Mouse (Mus musculus) kidney, embryonic 15.5 days (tissue): ENCODE measurements around the gene Ildr2. TPM values are rescaled to one million over a fixed set of nuclear protein-coding genes. Genes with fewer than 3 reads are reported as not detected.
A peak's percentile ranks its signal among the peaks of the same experiment; 100 is the strongest.

Source experiments
- ATAC-seq: fragments of 200-750 bp; cut with Nextera tagmentation; replicated peaks from 2 replicates; pipeline ENCODE4 v1.8.0; 2017; ENCODE audit warnings: moderate TSS enrichment; ENCODE audit not compliant: low FRiP score
- H3K27ac ChIP-seq: fragments of 300-500 bp; sonication (generic); 2 replicates; pipeline ENCODE4 v1.5.1; 2015; ENCODE audit warnings: mild to moderate bottlenecking, inconsistent platforms
- H3K27me3 ChIP-seq: fragments of 300-500 bp; sonication (generic); 2 replicates; pipeline ENCODE4 v1.6.1; 2015; ENCODE audit warnings: inconsistent platforms
- H3K36me3 ChIP-seq: fragments of 300-500 bp; sonication (generic); 2 replicates; pipeline ENCODE4 v1.6.1; 2015; ENCODE audit warnings: inconsistent platforms
- H3K4me1 ChIP-seq: fragments of 300-500 bp; sonication (generic); 2 replicates; pipeline ENCODE4 v1.6.1; 2015; ENCODE audit warnings: inconsistent platforms
- H3K4me2 ChIP-seq: fragments of 300-500 bp; sonication (generic); 2 replicates; pipeline ENCODE4 v1.6.1; 2015; ENCODE audit warnings: moderate library complexity, mild to moderate bottlenecking, inconsistent platforms
- H3K4me3 ChIP-seq: fragments of 300-500 bp; sonication (generic); replicated peaks from 2 replicates; pipeline ENCODE4 v1.5.1; 2015; ENCODE audit warnings: mild to moderate bottlenecking, inconsistent platforms
- H3K9ac ChIP-seq: fragments of 300-500 bp; sonication (generic); 2 replicates; pipeline ENCODE4 v1.6.1; 2015; ENCODE audit warnings: mild to moderate bottlenecking, inconsistent platforms
- H3K9me3 ChIP-seq: fragments of 300-500 bp; sonication (generic); replicated peaks from 2 replicates; pipeline ENCODE4 v1.6.1; 2016; ENCODE audit warnings: inconsistent platforms
- WGBS: fragments of 180-500 bp; shearing (Covaris S2); methylation state at CpG from one replicate; pipeline ENCODE4 v1.1.7; 2015; ENCODE audit warnings: mixed read lengths; 5-methylcytosine and 5-hydroxymethylcytosine counted together
- polyA plus RNA-seq: library from polyadenylated mRNA; unstranded; fragments of >200 nt; fragmentation: Nextera tagmentation; extraction: Ambion mirVana; gene quantifications from 2 replicates; pipeline ENCODE4 v1.2.1, GENCODE M21; 2015

Ildr2 gene
- polyA plus RNA-seq, 1 experiment from 2014 or later: 1.7 TPM

- H3K36me3 ChIP-seq: no peaks in the 10 kb centered on the region
- H3K4me3 ChIP-seq: peak overlapping the region; percentile 54
- H3K27ac ChIP-seq: no peak overlapping the region
- under 1% methylated on average over 80 of the region's 94 CpGs for WGBS
- ATAC-seq: peak; percentile 76
- peak overlapping the region; percentile 35 for H3K9ac ChIP-seq
- H3K4me1 ChIP-seq: peaks cover 14% of the 10 kb centered on the region
- H3K4me2 ChIP-seq: peak overlapping the region; percentile 95
- no peaks in the 10 kb centered on the region for H3K9me3 ChIP-seq
- peaks cover 48% of the 10 kb centered on the region for H3K27me3 ChIP-seq
Observed at GRCm38 (mm10) chr1:166308851-166309715, 55.1 kb downstream of the Ildr2 start.

GRCm38 (mm10) chr1:166311151-166311550, 57.2 kb downstream of the Ildr2 start:
- Histone ChIP-seq H3K9ac (no peak overlapping the region), H3K27me3 (peaks cover 48% of the 10 kb centered on the region), H3K4me2 (no peak overlapping the region), H3K4me3 (no peak overlapping the region), H3K9me3 (no peaks in the 10 kb centered on the region), H3K36me3 (no peaks in the 10 kb centered on the region), H3K27ac (no peak overlapping the region), H3K4me1 (peaks cover 14% of the 10 kb centered on the region)
- 71% methylated on average over 5 of the region's 5 CpGs for WGBS
- no peak for ATAC-seq

- Histone ChIP-seq H3K4me3 (no peak overlapping the region), H3K27ac (no peak overlapping the region), H3K27me3 (peaks cover 31% of the 10 kb centered on the region), H3K36me3 (no peaks in the 10 kb centered on the region), H3K4me1 (peaks cover 11% of the 10 kb centered on the region), H3K9me3 (no peaks in the 10 kb centered on the region), H3K9ac (no peak overlapping the region), H3K4me2 (no peak overlapping the region)
- WGBS: 63% methylated on average over 1 of the region's 1 CpGs
- ATAC-seq: no peak
Observed at GRCm38 (mm10) chr1:166313637-166314036, 59.7 kb downstream of the Ildr2 start.

- Histone ChIP-seq H3K9me3 (no peaks in the 10 kb centered on the region), H3K9ac (no peak overlapping the region), H3K27me3 (peaks cover 10% of the 10 kb centered on the region), H3K36me3 (no peaks in the 10 kb centered on the region), H3K4me3 (no peak overlapping the region), H3K4me2 (no peak overlapping the region), H3K4me1 (no peaks in the 10 kb centered on the region), H3K27ac (no peak overlapping the region)
- WGBS: 87% methylated on average over 4 of the region's 4 CpGs
- no peak for ATAC-seq
Observed at GRCm38 (mm10) chr1:166315706-166316105, 61.8 kb downstream of the Ildr2 start.

- Histone ChIP-seq H3K27me3 (0 out of 2 replicates have a peak, but pooled peaks cover 5% of the 10 kb centered on the region), H3K36me3 (no peaks in the 10 kb centered on the region), H3K4me2 (no peak overlapping the region), H3K9ac (no peak overlapping the region), H3K27ac (no peak overlapping the region), H3K9me3 (no peaks in the 10 kb centered on the region), H3K4me1 (no peaks in the 10 kb centered on the region), H3K4me3 (no peak overlapping the region)
- peak; percentile 40; the same call in 1 of the 2 replicates for ATAC-seq
- WGBS: 11% methylated on average over 4 of the region's 4 CpGs
Observed at GRCm38 (mm10) chr1:166319132-166319698, 65.3 kb downstream of the Ildr2 start.

- H3K27me3 ChIP-seq: no peaks in the 10 kb centered on the region
- H3K9me3 ChIP-seq: no peaks in the 10 kb centered on the region
- no peaks in the 10 kb centered on the region for H3K4me1 ChIP-seq
- 70% methylated on average over 3 of the region's 3 CpGs for WGBS
- H3K4me3 ChIP-seq: no peak overlapping the region
- no peak for ATAC-seq
- H3K4me2 ChIP-seq: no peak overlapping the region
- no peak overlapping the region for H3K27ac ChIP-seq
- H3K9ac ChIP-seq: no peak overlapping the region
- no peaks in the 10 kb centered on the region for H3K36me3 ChIP-seq
Observed at GRCm38 (mm10) chr1:166326421-166326820, 72.5 kb downstream of the Ildr2 start.

GRCm38 (mm10) chr1:166330752-166331151, 76.8 kb downstream of the Ildr2 start:
- no peak overlapping the region for H3K4me3 ChIP-seq
- no peaks in the 10 kb centered on the region for H3K4me1 ChIP-seq
- H3K9ac ChIP-seq: no peak overlapping the region
- no peak for ATAC-seq
- WGBS: 48% methylated on average over 3 of the region's 3 CpGs
- H3K36me3 ChIP-seq: no peaks in the 10 kb centered on the region
- no peak overlapping the region for H3K27ac ChIP-seq
- H3K4me2 ChIP-seq: no peak overlapping the region
- no peaks in the 10 kb centered on the region for H3K27me3 ChIP-seq
- no peaks in the 10 kb centered on the region for H3K9me3 ChIP-seq

- H3K9ac ChIP-seq: no peak overlapping the region
- H3K27ac ChIP-seq: no peak overlapping the region
- H3K4me3 ChIP-seq: no peak overlapping the region
- H3K27me3 ChIP-seq: no peaks in the 10 kb centered on the region
- no peaks in the 10 kb centered on the region for H3K4me1 ChIP-seq
- 86% methylated on average over 6 of the region's 6 CpGs for WGBS
- no peaks in the 10 kb centered on the region for H3K9me3 ChIP-seq
- no peak overlapping the region for H3K4me2 ChIP-seq
- no peaks in the 10 kb centered on the region for H3K36me3 ChIP-seq
- no peak for ATAC-seq
Observed at GRCm38 (mm10) chr1:166339110-166339509, 85.2 kb downstream of the Ildr2 start.

GRCm38 (mm10) chr1:166342060-166342459, 88.1 kb downstream of the Ildr2 start:
- Histone ChIP-seq H3K9ac (no peak overlapping the region), H3K27me3 (no peaks in the 10 kb centered on the region), H3K27ac (no peak overlapping the region), H3K4me1 (no peaks in the 10 kb centered on the region), H3K4me3 (no peak overlapping the region), H3K36me3 (no peaks in the 10 kb centered on the region), H3K9me3 (no peaks in the 10 kb centered on the region), H3K4me2 (no peak overlapping the region)
- WGBS: 63% methylated on average over 2 of the region's 2 CpGs
- no peak for ATAC-seq

GRCm38 (mm10) chr1:166342539-166342938, 88.6 kb downstream of the Ildr2 start:
- no peaks in the 10 kb centered on the region for H3K9me3 ChIP-seq

GRCm38 (mm10) chr1:166343586-166343985, 89.6 kb downstream of the Ildr2 start:
- no peak for ATAC-seq
- Histone ChIP-seq H3K9me3 (no peaks in the 10 kb centered on the region), H3K4me3 (no peak overlapping the region), H3K27me3 (no peaks in the 10 kb centered on the region), H3K4me2 (no peak overlapping the region), H3K9ac (no peak overlapping the region), H3K4me1 (no peaks in the 10 kb centered on the region), H3K27ac (no peak overlapping the region), H3K36me3 (no peaks in the 10 kb centered on the region)
- 71% methylated on average over 5 of the region's 5 CpGs for WGBS

More at GRCm38 (mm10) chr1:166342539-166342938, 88.6 kb downstream of the Ildr2 start:
- H3K9ac ChIP-seq: no peak overlapping the region
- ATAC-seq: no peak
- H3K36me3 ChIP-seq: no peaks in the 10 kb centered on the region
- H3K27me3 ChIP-seq: no peaks in the 10 kb centered on the region
- H3K4me2 ChIP-seq: no peak overlapping the region
- H3K4me3 ChIP-seq: no peak overlapping the region
- H3K27ac ChIP-seq: no peak overlapping the region
- 81% methylated on average over 1 of the region's 1 CpGs for WGBS
- H3K4me1 ChIP-seq: no peaks in the 10 kb centered on the region

- no peak overlapping the region for H3K27ac ChIP-seq
- H3K4me2 ChIP-seq: no peak overlapping the region
- H3K9ac ChIP-seq: no peak overlapping the region
- no peaks in the 10 kb centered on the region for H3K4me1 ChIP-seq
- H3K9me3 ChIP-seq: no peaks in the 10 kb centered on the region
- H3K36me3 ChIP-seq: no peaks in the 10 kb centered on the region
- no peaks in the 10 kb centered on the region for H3K27me3 ChIP-seq
- H3K4me3 ChIP-seq: no peak overlapping the region
- WGBS: 81% methylated on average over 8 of the region's 8 CpGs
- no peak for ATAC-seq
Observed at GRCm38 (mm10) chr1:166344300-166345077, 90.5 kb downstream of the Ildr2 start.
